Mouse (Mus musculus): ENCODE measurements around the gene Klk1b4.
A peak's percentile ranks its signal among the peaks of the same experiment; 100 is the strongest.
"Not testable (repeated sequence)": the region's sequence is repeated elsewhere in the genome, so short reads cannot be mapped to it uniquely, and the experiment has no call there.

The Klk1b4 gene

GRCm38 (mm10) chr7:44207135-44207534, at the start of gene Klk1b4:
Gene Klk1b4, plus strand, starts transcription at chr7:44207435.
- not testable (repeated sequence) for DNase-seq

GRCm38 (mm10) chr7:44179299-44180045, 27.8 kb upstream of the Klk1b4 start:
- DNase-seq: no peak

GRCm38 (mm10) chr7:44186516-44186915, 20.7 kb upstream of the Klk1b4 start:
- DNase-seq: not testable (repeated sequence)

- not testable (repeated sequence) for DNase-seq
These were observed 19.3 kb upstream of the Klk1b4 start, which contains the start of gene Klk1b24 for GRCm38 (mm10) chr7:44187936-44188335. Gene Klk1b24, plus strand, starts transcription at chr7:44188236.

- DNase-seq: not testable (repeated sequence)
These were observed 13.8 kb upstream of the Klk1b4 start for GRCm38 (mm10) chr7:44193466-44193865.

- DNase-seq: no peak
These were observed 9.3 kb upstream of the Klk1b4 start, which contains the start of gene Klk1b3 for GRCm38 (mm10) chr7:44197891-44198290. Gene Klk1b3, plus strand, starts transcription at chr7:44198191.

GRCm38 (mm10) chr7:44208307-44208706, 1.1 kb downstream of the Klk1b4 start:
- no peak for DNase-seq

- no peak for DNase-seq
These were observed 8.4 kb downstream of the Klk1b4 start, which contains the start of gene Klk1b5 for GRCm38 (mm10) chr7:44215645-44216044. Gene Klk1b5, plus strand, starts transcription at chr7:44215945.

- not testable (repeated sequence) for DNase-seq
These were observed 14.4 kb downstream of the Klk1b4 start for GRCm38 (mm10) chr7:44221601-44222000.

GRCm38 (mm10) chr7:44222335-44222734, 15.1 kb downstream of the Klk1b4 start:
- DNase-seq: not testable (repeated sequence)

GRCm38 (mm10) chr7:44225076-44225475, 17.8 kb downstream of the Klk1b4 start, which contains the start of gene Klk1:
Gene Klk1, plus strand, starts transcription at chr7:44225360.
- no peak for DNase-seq

- DNase-seq: no peak
These were observed 28.7 kb downstream of the Klk1b4 start, which contains the start of gene Gm36864 for GRCm38 (mm10) chr7:44235909-44236308. Gene Gm36864, plus strand, starts transcription at chr7:44236177.

GRCm38 (mm10) chr7:44239913-44240312, 32.7 kb downstream of the Klk1b4 start:
- DNase-seq: no peak

- DNase-seq: no peak
These were observed 33.5 kb downstream of the Klk1b4 start for GRCm38 (mm10) chr7:44240712-44241111.

GRCm38 (mm10) chr7:44241163-44241562, 33.9 kb downstream of the Klk1b4 start:
- DNase-seq: no peak

GRCm38 (mm10) chr7:44244080-44244479, 36.8 kb downstream of the Klk1b4 start:
- no peak for DNase-seq

GRCm38 (mm10) chr7:44246055-44246983, 39.1 kb downstream of the Klk1b4 start, which contains the start of the genes 1700028J19Rik and 2410002F23Rik:
Gene 1700028J19Rik, minus strand, starts transcription at chr7:44246695.
Gene 2410002F23Rik, plus strand, starts transcription at chr7:44246722.
- DNase-seq: peak; percentile 95

GRCm38 (mm10) chr7:44246984-44247470, 39.8 kb downstream of the Klk1b4 start:
- DNase-seq: peak; percentile 76

GRCm38 (mm10) chr7:44247971-44248370, 40.7 kb downstream of the Klk1b4 start:
- no peak for DNase-seq

- no peak for DNase-seq
These were observed 42.0 kb downstream of the Klk1b4 start for GRCm38 (mm10) chr7:44249248-44249647.

- not testable (repeated sequence) for DNase-seq
These were observed 43.6 kb downstream of the Klk1b4 start for GRCm38 (mm10) chr7:44250732-44251275.

GRCm38 (mm10) chr7:44253023-44253616, 45.9 kb downstream of the Klk1b4 start:
- no peak for DNase-seq
